Mouse (Mus musculus) spleen, embryonic (tissue): ENCODE measurements around the gene Sprr2i.

Experiments
- CTCF ChIA-PET: fragments of 350-600 bp; sonication (Branson Sonifier 250); formaldehyde crosslinking; loops from one replicate; lab custom pipeline; 2022; lab: Charles Lee

The Sprr2i gene

GRCm38 (mm10) chr3:92407691-92408090, at the start of gene Sprr2i:
Sprr2i (plus strand) TSS chr3:92407991.
- CTCF ChIA-PET, result no interaction called here

GRCm38 (mm10) chr3:92361619-92362018, 46.2 kb upstream of the Sprr2i start:
- CTCF ChIA-PET, result no interaction called here

DNA sequence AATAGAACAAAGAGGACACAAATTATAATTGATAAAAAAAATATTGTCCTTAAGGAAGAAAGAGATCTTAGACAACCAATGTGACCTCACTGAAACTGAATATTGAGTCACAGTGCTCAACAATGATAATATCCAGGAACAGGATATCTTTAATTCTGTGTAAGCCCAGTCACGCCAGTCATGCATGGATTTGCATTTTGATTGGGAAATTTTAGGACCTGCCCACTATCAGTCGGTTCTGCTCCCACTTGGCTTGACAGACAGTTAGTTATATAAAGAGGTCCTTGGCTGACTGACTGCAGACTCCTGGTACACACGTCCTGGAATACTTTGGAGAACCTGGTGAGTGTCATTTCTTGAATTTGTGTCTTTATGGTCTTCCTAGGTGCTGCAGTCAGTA, 42.9 kb upstream of the Sprr2i start, which contains the start of gene Sprr2f:
Gene Sprr2f (plus strand): TSS at position 301 of the 400 bp plus-strand sequence.
- CTCF ChIA-PET, result no interaction called here

GRCm38 (mm10) chr3:92373613-92374012, 34.2 kb upstream of the Sprr2i start:
- CTCF ChIA-PET, result no interaction called here

DNA sequence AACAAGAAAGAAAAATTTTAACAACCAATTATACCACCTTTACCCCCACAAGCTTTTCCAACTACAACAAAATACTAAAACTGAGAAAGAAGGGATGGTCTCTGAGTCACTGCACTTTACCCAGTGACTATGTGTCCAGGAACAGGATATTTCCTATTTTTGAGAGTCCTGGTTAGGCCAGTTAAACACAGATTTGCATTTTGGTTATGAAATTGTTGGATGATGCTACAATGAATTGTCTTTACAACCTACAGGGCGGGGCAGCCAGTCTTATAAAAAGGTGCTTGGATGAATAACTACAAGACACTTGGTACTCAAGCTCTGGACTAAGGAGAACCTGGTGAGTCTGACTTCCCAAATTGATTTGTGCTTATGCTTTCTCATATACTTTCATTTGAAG, 22.4 kb upstream of the Sprr2i start, which contains the start of gene Sprr2h:
Gene Sprr2h (plus strand): TSS at position 301 of the 400 bp plus-strand sequence.
- CTCF ChIA-PET, result no interaction called here

DNA sequence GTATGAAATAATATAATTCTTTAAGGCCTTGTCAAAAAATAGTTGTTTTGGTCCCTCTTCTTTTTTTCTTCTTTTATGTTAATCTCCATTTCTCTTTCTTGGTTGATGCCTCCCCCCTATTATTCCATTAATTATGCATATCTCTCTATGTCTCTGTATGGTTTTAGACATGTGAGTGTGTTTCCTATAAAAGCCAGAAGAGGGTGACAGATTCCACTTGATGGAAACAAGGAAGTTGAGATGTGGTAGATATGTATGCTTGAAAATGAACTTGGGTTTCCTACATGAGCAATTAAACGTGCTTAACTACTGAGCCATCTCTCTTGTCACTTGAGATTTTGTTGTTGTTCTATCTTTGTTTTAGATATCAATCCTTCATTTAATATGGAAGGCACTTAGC, 13.5 kb upstream of the Sprr2i start:
- CTCF ChIA-PET, result no interaction called here

- CTCF ChIA-PET, result no interaction called here
Measured at GRCm38 (mm10) chr3:92417782-92418181, 10.0 kb downstream of the Sprr2i start, which contains the start of gene Sprr2j-ps. Sprr2j-ps (plus strand) TSS chr3:92418082.

DNA sequence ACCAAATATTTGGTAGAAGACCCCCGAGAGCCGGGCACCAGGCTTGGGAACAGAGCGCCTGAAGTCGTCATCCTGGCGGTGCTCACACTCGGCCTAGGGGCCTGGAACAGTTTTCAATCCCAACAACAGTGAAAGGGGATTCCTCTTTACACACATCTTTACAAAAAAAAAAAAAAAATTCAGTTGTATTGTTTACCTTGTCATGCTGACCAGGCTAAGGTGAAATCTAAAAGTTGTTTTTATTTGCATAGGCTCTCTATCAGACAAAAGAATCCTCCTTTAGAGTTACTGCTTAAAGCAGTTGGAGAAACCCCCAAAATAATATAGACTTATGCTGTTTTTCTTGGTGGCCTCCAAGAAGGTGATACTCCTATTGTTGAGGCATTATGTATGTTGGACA, 21.5 kb downstream of the Sprr2i start, which contains the start of gene Gm9774:
Gene Gm9774 (minus strand): TSS at position 101 of the 400 bp plus-strand sequence.
- CTCF ChIA-PET, result no interaction called here

GRCm38 (mm10) chr3:92432282-92432681, 24.5 kb downstream of the Sprr2i start, which contains the start of gene Sprr2k:
Sprr2k (plus strand) TSS chr3:92432582.
- CTCF ChIA-PET, result interaction anchor here (0.6 kb wide), 1 partner anchor 197 kb away, joined by 5 read pairs; no protein-coding TSS in a partner anchor

DNA sequence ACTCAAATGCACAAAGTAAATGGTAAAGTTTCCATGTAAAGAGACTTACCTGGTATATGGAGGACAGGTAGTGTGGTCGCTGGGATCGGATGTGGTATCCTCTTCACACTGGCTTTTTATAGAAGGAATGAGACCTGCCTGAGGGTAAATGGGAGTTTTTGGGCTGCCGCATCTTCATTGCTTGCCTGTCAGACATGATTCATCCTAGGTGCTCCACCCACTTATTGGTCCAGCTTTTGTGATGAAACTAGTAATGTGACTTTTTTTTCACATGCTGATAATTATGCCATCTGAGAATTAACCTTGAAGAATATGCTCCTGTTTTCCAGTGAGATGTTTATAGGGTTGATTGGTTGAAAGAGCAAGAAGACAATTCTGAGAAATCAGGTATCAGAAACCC, 30.9 kb downstream of the Sprr2i start, which contains the start of gene Sprr1b:
Gene Sprr1b (minus strand): TSS at position 101 of the 400 bp plus-strand sequence.
- CTCF ChIA-PET, result no interaction called here

GRCm38 (mm10) chr3:92440177-92440576, 32.4 kb downstream of the Sprr2i start:
- CTCF ChIA-PET, result no interaction called here

- CTCF ChIA-PET, result no interaction called here
Measured at GRCm38 (mm10) chr3:92455151-92455550, 47.4 kb downstream of the Sprr2i start.

GRCm38 (mm10) chr3:92458620-92459019, 50.8 kb downstream of the Sprr2i start, which contains the start of gene Sprr3:
Sprr3 (minus strand) TSS chr3:92458720.
- CTCF ChIA-PET, result no interaction called here
